Mouse (Mus musculus) embryonic facial prominence, embryonic 15.5 days (tissue): ENCODE measurements around the gene Cxcr5. TPM values are rescaled to one million over a fixed set of nuclear protein-coding genes. Genes with fewer than 3 reads are reported as not detected.
"Not testable (repeated sequence)": the region's sequence is repeated elsewhere in the genome, so short reads cannot be mapped to it uniquely, and the experiment has no call there.

Experiments used
- ATAC-seq: fragments of 200-750 bp; cut with Nextera tagmentation; 2 replicates; pipeline ENCODE4 v1.8.0; 2017; ENCODE audit warnings: low read depth, moderate TSS enrichment; ENCODE audit not compliant: insufficient number of reproducible peaks, low FRiP score, low TSS enrichment
- H3K27ac ChIP-seq: fragments of 300-500 bp; sonication (generic); replicated peaks from 2 replicates; pipeline ENCODE4 v1.5.1; 2015; ENCODE audit warnings: mild to moderate bottlenecking, inconsistent platforms
- H3K27me3 ChIP-seq: fragments of 300-500 bp; sonication (generic); 2 replicates; pipeline ENCODE4 v1.6.1; 2015; ENCODE audit warnings: inconsistent platforms
- H3K36me3 ChIP-seq: fragments of 300-500 bp; sonication (generic); 2 replicates; pipeline ENCODE4 v1.6.1; 2015; ENCODE audit warnings: mild to moderate bottlenecking, inconsistent platforms
- H3K4me1 ChIP-seq: fragments of 300-500 bp; sonication (generic); 2 replicates; pipeline ENCODE4 v1.6.1; 2015; ENCODE audit warnings: inconsistent platforms
- H3K4me2 ChIP-seq: fragments of 300-500 bp; sonication (generic); replicated peaks from 2 replicates; pipeline ENCODE4 v1.6.1; 2015; ENCODE audit warnings: mild to moderate bottlenecking, inconsistent platforms
- H3K4me3 ChIP-seq: fragments of 300-500 bp; sonication (generic); replicated peaks from 2 replicates; pipeline ENCODE4 v1.5.1; 2015; ENCODE audit warnings: mild to moderate bottlenecking, inconsistent platforms
- H3K9ac ChIP-seq: fragments of 300-500 bp; sonication (generic); 2 replicates; pipeline ENCODE4 v1.6.1; 2015; ENCODE audit warnings: inconsistent platforms
- H3K9me3 ChIP-seq: fragments of 300-500 bp; sonication (generic); replicated peaks from 2 replicates; pipeline ENCODE4 v1.6.1; 2016; ENCODE audit warnings: inconsistent platforms
- WGBS: fragments of 180-500 bp; shearing (Covaris S2); methylation state at CpG from one replicate; pipeline ENCODE4 v1.1.7; 2015; 5-methylcytosine and 5-hydroxymethylcytosine counted together
- polyA plus RNA-seq: library from polyadenylated mRNA; unstranded; fragments of >200 nt; fragmentation: Nextera tagmentation; extraction: Ambion mirVana; gene quantifications from 2 replicates; pipeline ENCODE4 v1.2.1, GENCODE M21; 2015

The Cxcr5 gene
- polyA plus RNA-seq, 1 experiment from 2014 or later, result 0.29 TPM

GRCm38 (mm10) chr9:44586640-44587261, 25.1 kb upstream of the Cxcr5 start:
- ATAC-seq, result no peak
- no peak overlapping the region for H3K9ac ChIP-seq
- no peaks in the 10 kb centered on the region for H3K4me1 ChIP-seq
- H3K9me3 ChIP-seq, result peaks cover 5% of the 10 kb centered on the region; the same call in 1 of the 2 replicates
- H3K4me3 ChIP-seq, result no peak overlapping the region
- H3K36me3 ChIP-seq, result no peaks in the 10 kb centered on the region
- H3K27ac ChIP-seq, result no peak overlapping the region
- no peaks in the 10 kb centered on the region for H3K27me3 ChIP-seq
- WGBS, result 67% methylated on average over 8 of the region's 8 CpGs
- H3K4me2 ChIP-seq, result no peak overlapping the region

- no peak overlapping the region for H3K9ac ChIP-seq
- H3K4me2 ChIP-seq, result no peak overlapping the region
- no peaks in the 10 kb centered on the region for H3K4me1 ChIP-seq
- 83% methylated on average over 16 of the region's 16 CpGs for WGBS
- H3K27ac ChIP-seq, result no peak overlapping the region
- no peak overlapping the region for H3K4me3 ChIP-seq
- H3K27me3 ChIP-seq, result no peaks in the 10 kb centered on the region
- H3K36me3 ChIP-seq, result no peaks in the 10 kb centered on the region
- no peak for ATAC-seq
- H3K9me3 ChIP-seq, result peaks cover 5% of the 10 kb centered on the region; the same call in 1 of the 2 replicates
Measured at GRCm38 (mm10) chr9:44582390-44582789, 20.7 kb upstream of the Cxcr5 start.

GRCm38 (mm10) chr9:44581423-44581822, 19.7 kb upstream of the Cxcr5 start:
- Histone ChIP-seq H3K4me3 (no peak overlapping the region), H3K4me2 (no peak overlapping the region), H3K27me3 (no peaks in the 10 kb centered on the region), H3K36me3 (no peaks in the 10 kb centered on the region), H3K27ac (no peak overlapping the region), H3K9me3 (peaks cover 5% of the 10 kb centered on the region; the same call in 1 of the 2 replicates), H3K9ac (no peak overlapping the region), H3K4me1 (no peaks in the 10 kb centered on the region)
- ATAC-seq, result no peak
- WGBS, result 32% methylated on average over 3 of the region's 3 CpGs

GRCm38 (mm10) chr9:44580085-44580484, 18.4 kb upstream of the Cxcr5 start:
- Histone ChIP-seq H3K4me3 (no peak overlapping the region), H3K4me1 (no peaks in the 10 kb centered on the region), H3K9ac (no peak overlapping the region), H3K27me3 (no peaks in the 10 kb centered on the region), H3K27ac (no peak overlapping the region), H3K36me3 (no peaks in the 10 kb centered on the region), H3K9me3 (peaks cover 5% of the 10 kb centered on the region; the same call in 1 of the 2 replicates), H3K4me2 (no peak overlapping the region)
- whole genome bisulfite sequencing, result 81% methylated on average over 5 of the region's 5 CpGs
- no peak for ATAC-seq

GRCm38 (mm10) chr9:44579392-44579791, 17.7 kb upstream of the Cxcr5 start:
- Histone ChIP-seq H3K36me3 (no peaks in the 10 kb centered on the region), H3K27ac (no peak overlapping the region), H3K4me3 (no peak overlapping the region), H3K4me1 (no peaks in the 10 kb centered on the region), H3K9me3 (peaks cover 5% of the 10 kb centered on the region; the same call in 1 of the 2 replicates), H3K27me3 (no peaks in the 10 kb centered on the region), H3K4me2 (no peak overlapping the region), H3K9ac (no peak overlapping the region)
- ATAC-seq, result no peak
- WGBS, result 34% methylated on average over 6 of the region's 6 CpGs

- H3K4me2 ChIP-seq, ATAC-seq, H3K9me3 ChIP-seq, H3K4me3 ChIP-seq, H3K9ac ChIP-seq, H3K4me1 ChIP-seq, H3K27me3 ChIP-seq, H3K27ac ChIP-seq, H3K36me3 ChIP-seq: not testable (repeated sequence)
- 82% methylated on average over 7 of the region's 7 CpGs for whole genome bisulfite sequencing
Measured at GRCm38 (mm10) chr9:44576046-44576445, 14.4 kb upstream of the Cxcr5 start.

GRCm38 (mm10) chr9:44575095-44575494, 13.4 kb upstream of the Cxcr5 start:
- Histone ChIP-seq H3K4me3 (no peak overlapping the region), H3K4me1 (no peaks in the 10 kb centered on the region), H3K27me3 (no peaks in the 10 kb centered on the region), H3K36me3 (no peaks in the 10 kb centered on the region), H3K4me2 (no peak overlapping the region), H3K27ac (no peak overlapping the region), H3K9me3 (no peaks in the 10 kb centered on the region), H3K9ac (no peak overlapping the region)
- WGBS, result 88% methylated on average over 2 of the region's 2 CpGs
- no peak for ATAC-seq

- 50% methylated on average over 4 of the region's 4 CpGs for WGBS
Measured at GRCm38 (mm10) chr9:44573306-44573705, 11.6 kb upstream of the Cxcr5 start.

GRCm38 (mm10) chr9:44570939-44571382, 9.3 kb upstream of the Cxcr5 start:
- ATAC-seq, result no peak
- WGBS, result 76% methylated on average over 12 of the region's 12 CpGs
- Histone ChIP-seq H3K27me3 (no peaks in the 10 kb centered on the region), H3K4me2 (no peak overlapping the region), H3K4me1 (no peaks in the 10 kb centered on the region), H3K9me3 (no peaks in the 10 kb centered on the region), H3K36me3 (no peaks in the 10 kb centered on the region), H3K27ac (no peak overlapping the region), H3K9ac (no peak overlapping the region), H3K4me3 (no peak overlapping the region)

More at GRCm38 (mm10) chr9:44573306-44573705, 11.6 kb upstream of the Cxcr5 start:
- Histone ChIP-seq H3K4me3 (no peak overlapping the region), H3K4me2 (no peak overlapping the region), H3K27me3 (no peaks in the 10 kb centered on the region), H3K9ac (no peak overlapping the region), H3K27ac (no peak overlapping the region), H3K36me3 (no peaks in the 10 kb centered on the region), H3K9me3 (no peaks in the 10 kb centered on the region), H3K4me1 (no peaks in the 10 kb centered on the region)
- no peak for ATAC-seq

- Histone ChIP-seq H3K36me3 (no peaks in the 10 kb centered on the region), H3K27me3 (no peaks in the 10 kb centered on the region), H3K9ac (no peak overlapping the region), H3K4me3 (no peak overlapping the region), H3K4me1 (no peaks in the 10 kb centered on the region), H3K27ac (no peak overlapping the region), H3K4me2 (no peak overlapping the region), H3K9me3 (no peaks in the 10 kb centered on the region)
- WGBS, result 51% methylated on average over 7 of the region's 7 CpGs
- no peak for ATAC-seq
Measured at GRCm38 (mm10) chr9:44568083-44568455, 6.4 kb upstream of the Cxcr5 start.

- Histone ChIP-seq H3K27me3 (no peaks in the 10 kb centered on the region), H3K4me2 (no peak overlapping the region), H3K27ac (no peak overlapping the region), H3K4me3 (no peak overlapping the region), H3K4me1 (no peaks in the 10 kb centered on the region), H3K36me3 (no peaks in the 10 kb centered on the region), H3K9me3 (no peaks in the 10 kb centered on the region), H3K9ac (no peak overlapping the region)
- no peak for ATAC-seq
- WGBS, result 68% methylated on average over 9 of the region's 9 CpGs
Measured at GRCm38 (mm10) chr9:44567338-44568082, 5.8 kb upstream of the Cxcr5 start.
